Mouse (Mus musculus) brain, embryonic 14.5 days (tissue): ENCODE results near the gene Mettl17.

Source experiments
- CTCF ChIP-seq: fragments of 200-500 bp; IDR thresholded peaks from 2 replicates; pipeline ENCODE4 v1.5.1; 2012; ENCODE audit warnings: inconsistent platforms, mild to moderate bottlenecking, moderate library complexity, borderline replicate concordance; ENCODE audit not compliant: insufficient read depth, insufficient read length; ENCODE audit errors: extremely low read depth
- POLR2A ChIP-seq: fragments of 200-500 bp; IDR thresholded peaks from 2 replicates; pipeline ENCODE4 v1.6.1; 2012; ENCODE audit warnings: mild to moderate bottlenecking, inconsistent platforms, borderline replicate concordance; ENCODE audit not compliant: poor library complexity, insufficient read depth, insufficient read length, severe bottlenecking; ENCODE audit errors: extremely low read depth

DNA sequence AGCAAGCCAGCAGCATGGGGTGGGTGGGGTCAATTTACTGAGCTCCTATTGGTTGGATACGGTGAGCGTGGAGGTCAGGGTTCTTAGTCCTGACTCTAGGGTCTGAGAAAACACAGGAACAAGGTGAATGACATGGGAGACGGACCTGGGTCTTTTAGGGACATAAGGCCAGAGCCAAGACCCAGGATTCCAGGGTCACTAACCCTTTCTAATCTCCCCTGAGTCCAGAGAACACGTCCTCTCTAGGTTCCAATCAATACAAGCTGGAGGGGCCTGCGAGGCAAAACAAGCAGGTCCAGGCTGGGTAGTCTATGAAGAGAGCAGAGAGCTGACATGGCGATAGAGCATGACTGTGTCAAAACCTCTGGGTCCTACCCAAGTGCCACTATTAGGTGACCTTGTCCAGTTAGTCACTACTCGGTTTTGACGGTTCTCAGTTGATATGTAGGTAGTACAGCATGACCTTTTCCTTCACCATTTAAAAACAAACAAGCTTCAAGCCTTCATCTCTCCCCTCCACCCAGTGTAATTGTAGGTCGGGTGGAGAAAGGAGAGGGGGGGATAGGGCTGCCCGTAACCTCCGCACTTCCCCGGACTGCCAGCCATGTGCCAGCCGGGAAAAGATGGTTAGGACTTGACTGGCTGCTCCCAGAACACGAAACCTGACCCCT lies 27.9 kb downstream of the Mettl17 start:
- no peak for TF ChIP-seq CTCF
- TF ChIP-seq POLR2A = no peak
